19 mouse cellular contexts compared by ENCODE assay signal in genomic region chr9:54560831-54561601, GRCm38 (mm10). TPM values are rescaled to one million over a fixed set of nuclear protein-coding genes. Genes with fewer than 3 reads are reported as not detected.
DNase-seq lines count a peak whose midpoint lies in the region; ATAC-seq lines count a peak whose summit lies in the region.
"Had no signal": no experiment of that assay in that cellular context is flagged by ENCODE, and none has a peak within 500 bp of the region (broad histone marks: within the 10 kb centered on the region; RNA-seq: fewer than 3 reads in every experiment).

No protein-coding gene starts in this region.

- H3K4me2 ChIP-seq in forebrain, embryonic 11.5 days (ENCODE audit: low read depth, low read length, severe bottlenecking) = no peak overlapping the region
- H3K4me2 ChIP-seq in midbrain, embryonic 15.5 days = 0 out of 2 replicates have a peak overlapping the region, but pooled peaks have one; percentile 77
- H3K4me2 ChIP-seq in midbrain, embryonic 14.5 days (ENCODE audit: low read length) = no peak overlapping the region

- H3K27me3 ChIP-seq in forebrain, embryonic 11.5 days (ENCODE audit: control insufficient read depth, insufficient read depth, low read length) = no peaks in the 10 kb centered on the region
- H3K27me3 ChIP-seq in forebrain, embryonic 10.5 days (ENCODE audit: poor library complexity, severe bottlenecking) = peaks cover 25% of the 10 kb centered on the region
- H3K27me3 ChIP-seq in midbrain, embryonic 15.5 days (replicated peaks) = no peaks in the 10 kb centered on the region
- no peaks in the 10 kb centered on the region for H3K27me3 ChIP-seq in midbrain, embryonic 14.5 days (ENCODE audit: control insufficient read depth, insufficient read depth, low read length)

- H3K4me3 ChIP-seq in forebrain, embryonic 11.5 days (ENCODE audit: low read depth, low read length) = no peak overlapping the region
- H3K4me3 ChIP-seq in forebrain, embryonic 10.5 days = no peak overlapping the region
- no peak overlapping the region for H3K4me3 ChIP-seq in midbrain, embryonic 15.5 days
- no peak overlapping the region for H3K4me3 ChIP-seq in midbrain, embryonic 14.5 days (replicated peaks; ENCODE audit: low read depth, low read length)

- no peaks in the 10 kb centered on the region for H3K36me3 ChIP-seq in forebrain, embryonic 11.5 days (ENCODE audit: control insufficient read depth, insufficient read depth, low read length)
- no peaks in the 10 kb centered on the region for H3K36me3 ChIP-seq in forebrain, embryonic 10.5 days (replicated peaks)
- no peaks in the 10 kb centered on the region for H3K36me3 ChIP-seq in midbrain, embryonic 15.5 days (replicated peaks)
- H3K36me3 ChIP-seq in midbrain, embryonic 14.5 days (ENCODE audit: control insufficient read depth, insufficient read depth, low read length) = no peaks in the 10 kb centered on the region
- H3K36me3 ChIP-seq: embryonic facial prominence, embryonic 10.5 days; heart, embryonic 12.5 days; midbrain, embryonic 13.5 days had no signal

- H3K9ac ChIP-seq in forebrain, embryonic 11.5 days (ENCODE audit: low read length) = no peak overlapping the region
- H3K9ac ChIP-seq in midbrain, embryonic 15.5 days = no peak overlapping the region
- no peak overlapping the region for H3K9ac ChIP-seq in midbrain, embryonic 14.5 days (replicated peaks; ENCODE audit: low read length)
- H3K9ac ChIP-seq: heart, embryonic 12.5 days had no signal

- WGBS in forebrain, embryonic 11.5 days = 91% methylated on average over 8 of the region's 8 CpGs
- WGBS in forebrain, embryonic 10.5 days = 85% methylated on average over 8 of the region's 8 CpGs
- WGBS in midbrain, embryonic 15.5 days = 89% methylated on average over 8 of the region's 8 CpGs
- 88% methylated on average over 8 of the region's 8 CpGs for WGBS in midbrain, embryonic 14.5 days

- DNase-seq in forebrain, embryonic 11.5 days (ENCODE audit: low spot score) = no peak
- DNase-seq in forebrain, embryonic 10.5 days (ENCODE audit: extremely low spot score, low spot score) = no peak
- DNase-seq in gastrocnemius, postnatal 25 days = peak; percentile 48
- DNase-seq in gastrocnemius, postnatal 10 days = no peak
- no peak for DNase-seq in midbrain, embryonic 14.5 days
- DNase-seq in adrenal gland, postnatal 4 days (ENCODE audit: low spot score in 2 of 2) = no peak
- DNase-seq in adrenal gland, adult 2 months = no peak

- 0 out of 2 replicates have a peak, but pooled peaks cover 3% of the 10 kb centered on the region for H3K4me1 ChIP-seq in forebrain, embryonic 11.5 days (replicated peaks; ENCODE audit: control insufficient read depth, insufficient read depth, low read length)
- H3K4me1 ChIP-seq in forebrain, embryonic 10.5 days = peaks cover 15% of the 10 kb centered on the region
- H3K4me1 ChIP-seq in midbrain, embryonic 15.5 days = peaks cover 8% of the 10 kb centered on the region; the same call in 1 of the 2 replicates
- H3K4me1 ChIP-seq in midbrain, embryonic 14.5 days (ENCODE audit: control insufficient read depth, insufficient read depth, low read length) = no peaks in the 10 kb centered on the region; the same call in 1 of the 2 replicates

- H3K9me3 ChIP-seq in forebrain, embryonic 11.5 days (ENCODE audit: control insufficient read depth, low read length) = no peaks in the 10 kb centered on the region
- H3K9me3 ChIP-seq in forebrain, embryonic 10.5 days = no peaks in the 10 kb centered on the region
- H3K9me3 ChIP-seq in midbrain, embryonic 15.5 days = no peaks in the 10 kb centered on the region
- no peaks in the 10 kb centered on the region for H3K9me3 ChIP-seq in midbrain, embryonic 14.5 days (ENCODE audit: control insufficient read depth, low read length)
- H3K9me3 ChIP-seq: embryonic facial prominence, embryonic 10.5 days; heart, embryonic 12.5 days; midbrain, embryonic 13.5 days had no signal

- peak; percentile 19; the same call in 1 of the 2 replicates for ATAC-seq in forebrain, embryonic 11.5 days (replicated peaks; ENCODE audit: low FRiP score)
- ATAC-seq in midbrain, embryonic 15.5 days (replicated peaks) = no peak
- no peak for ATAC-seq in midbrain, embryonic 14.5 days (ENCODE audit: low FRiP score, low TSS enrichment)

- H3K27ac ChIP-seq in forebrain, embryonic 11.5 days (ENCODE audit: low read depth, low read length) = no peak overlapping the region
- no peak overlapping the region for H3K27ac ChIP-seq in forebrain, embryonic 10.5 days
- no peak overlapping the region for H3K27ac ChIP-seq in midbrain, embryonic 15.5 days
- no peak overlapping the region for H3K27ac ChIP-seq in midbrain, embryonic 14.5 days (replicated peaks; ENCODE audit: low read depth, low read length)
- H3K27ac ChIP-seq: kidney, postnatal 0 days; midbrain, embryonic 13.5 days had no signal

RNA-seq across cellular contexts. Expression of gene Cib2, which starts 1.0 kb away (rescaled TPM):
- 15.8 and 15.9 TPM in 2 replicates for polyA plus RNA-seq in forebrain, embryonic 11.5 days (2014; fragmentation: Nextera tagmentation; extraction: Ambion mirVana)
- 8.3 and 9.1 TPM in 2 replicates for polyA plus RNA-seq in forebrain, embryonic 10.5 days (2016; fragmentation: Nextera tagmentation; extraction: Ambion mirVana)
- 100 to 1,000 TPM; 101 to 109 TPM for total RNA-seq in gastrocnemius, postnatal 25 days (2021)
- total RNA-seq in gastrocnemius, postnatal 10 days (2021) = 10 to 100 TPM; 23.6 to 23.9 TPM
- 43.2 and 44.6 TPM in 2 replicates for polyA plus RNA-seq in midbrain, embryonic 15.5 days (2015; fragmentation: Nextera tagmentation; extraction: Ambion mirVana)
- polyA plus RNA-seq in midbrain, embryonic 14.5 days (2014; fragmentation: Nextera tagmentation; extraction: Ambion mirVana) = 41.5 and 51.7 TPM in 2 replicates
- 10 to 100 TPM; 10.4 to 12.2 TPM for total RNA-seq in adrenal gland, postnatal 4 days (2021)
- total RNA-seq in adrenal gland, adult 2 months (2021) = 100 to 1,000 TPM in 1 of 2 experiments, 10 to 100 TPM in 1; 47.9 to 131 TPM
- 15.1 and 31.7 TPM in 2 replicates for polyA plus RNA-seq in adrenal gland, adult 2 months (2012; rRNA removed)
- total RNA-seq: common myeloid progenitor, adult 5-6 weeks had no signal

RNA-seq across cellular contexts. Expression of gene Sh2d7, which starts 22.2 kb away (rescaled TPM):
- not detected in 2 replicates for polyA plus RNA-seq in forebrain, embryonic 11.5 days (2014; fragmentation: Nextera tagmentation; extraction: Ambion mirVana)
- polyA plus RNA-seq in forebrain, embryonic 10.5 days (2016; fragmentation: Nextera tagmentation; extraction: Ambion mirVana) = not detected in 2 replicates
- total RNA-seq in gastrocnemius, postnatal 25 days (2021) = not detected
- not detected for total RNA-seq in gastrocnemius, postnatal 10 days (2021)
- polyA plus RNA-seq in midbrain, embryonic 15.5 days (2015; fragmentation: Nextera tagmentation; extraction: Ambion mirVana) = not detected in 2 replicates
- polyA plus RNA-seq in midbrain, embryonic 14.5 days (2014; fragmentation: Nextera tagmentation; extraction: Ambion mirVana) = not detected in 2 replicates
- total RNA-seq in adrenal gland, postnatal 4 days (2021) = not detected
- not detected for total RNA-seq in adrenal gland, adult 2 months (2021)
- not detected in 2 replicates for polyA plus RNA-seq in adrenal gland, adult 2 months (2012; rRNA removed)
- total RNA-seq: adrenal gland, adult 18-20 months; common myeloid progenitor, adult 5-6 weeks; granulocyte monocyte progenitor cell, adult 5-6 weeks; heart, postnatal 25 days; left cerebral cortex, postnatal 4 days had no signal
- polyA plus RNA-seq: embryonic facial prominence, embryonic 10.5 days; heart, embryonic 12.5 days; kidney, postnatal 0 days; liver, embryonic 16.5 days; lung, postnatal 0 days; midbrain, embryonic 13.5 days had no signal

RNA-seq across cellular contexts. Expression of gene Idh3a, which starts 25.1 kb away (rescaled TPM):
- polyA plus RNA-seq in forebrain, embryonic 11.5 days (2014; fragmentation: Nextera tagmentation; extraction: Ambion mirVana) = 119 and 123 TPM in 2 replicates
- polyA plus RNA-seq in forebrain, embryonic 10.5 days (2016; fragmentation: Nextera tagmentation; extraction: Ambion mirVana) = 129 and 133 TPM in 2 replicates
- total RNA-seq in gastrocnemius, postnatal 25 days (2021) = 100 to 1,000 TPM; 561 to 568 TPM
- total RNA-seq in gastrocnemius, postnatal 10 days (2021) = 100 to 1,000 TPM; 320 to 400 TPM
- polyA plus RNA-seq in midbrain, embryonic 15.5 days (2015; fragmentation: Nextera tagmentation; extraction: Ambion mirVana) = 132 and 136 TPM in 2 replicates
- polyA plus RNA-seq in midbrain, embryonic 14.5 days (2014; fragmentation: Nextera tagmentation; extraction: Ambion mirVana) = 150 and 153 TPM in 2 replicates
- 100 to 1,000 TPM; 193 to 223 TPM for total RNA-seq in adrenal gland, postnatal 4 days (2021)
- total RNA-seq in adrenal gland, adult 2 months (2021) = 100 to 1,000 TPM; 245 to 445 TPM
- 44.3 and 48.7 TPM in 2 replicates for polyA plus RNA-seq in adrenal gland, adult 2 months (2012; rRNA removed)

RNA-seq across cellular contexts. Expression of gene Dmxl2, which starts 59.6 kb away (rescaled TPM):
- 13.0 and 15.2 TPM in 2 replicates for polyA plus RNA-seq in forebrain, embryonic 11.5 days (2014; fragmentation: Nextera tagmentation; extraction: Ambion mirVana)
- 6.0 and 6.9 TPM in 2 replicates for polyA plus RNA-seq in forebrain, embryonic 10.5 days (2016; fragmentation: Nextera tagmentation; extraction: Ambion mirVana)
- total RNA-seq in gastrocnemius, postnatal 25 days (2021) = 1 to 10 TPM; 2.7 to 4.0 TPM
- total RNA-seq in gastrocnemius, postnatal 10 days (2021) = 1 to 10 TPM; 5.5 to 7.0 TPM
- 57.0 and 63.2 TPM in 2 replicates for polyA plus RNA-seq in midbrain, embryonic 15.5 days (2015; fragmentation: Nextera tagmentation; extraction: Ambion mirVana)
- polyA plus RNA-seq in midbrain, embryonic 14.5 days (2014; fragmentation: Nextera tagmentation; extraction: Ambion mirVana) = 64.9 and 71.1 TPM in 2 replicates
- 10 to 100 TPM; 18.8 to 23.4 TPM for total RNA-seq in adrenal gland, postnatal 4 days (2021)
- 10 to 100 TPM; 15.0 to 15.9 TPM for total RNA-seq in adrenal gland, adult 2 months (2021)
- polyA plus RNA-seq in adrenal gland, adult 2 months (2012; rRNA removed) = 0.81 and 1.5 TPM in 2 replicates
